Mouse (Mus musculus) kidney, adult 2 months (tissue): ENCODE results near the gene Eif4g1. TPM values are rescaled to one million over a fixed set of nuclear protein-coding genes. Genes with fewer than 3 reads are reported as not detected.

ENCODE experiments used
- DNase-seq: peaks from one replicate; pipeline ENCODE4 v3.0.0; 2021
- H3K27ac ChIP-seq: fragments of 200-500 bp; 2 replicates; pipeline ENCODE4 v1.5.1; 2012; ENCODE audit warnings: low read depth, low read length, control low read depth, inconsistent platforms; ENCODE audit not compliant: insufficient read depth
- H3K27me3 ChIP-seq: fragments of 200-500 bp; replicated peaks from 2 replicates; pipeline ENCODE4 v1.6.1; 2012; ENCODE audit warnings: mild to moderate bottlenecking, moderate library complexity, low read length, inconsistent platforms; ENCODE audit not compliant: control insufficient read depth, insufficient read depth
- H3K36me3 ChIP-seq: fragments of 200-500 bp; 2 replicates; pipeline ENCODE4 v1.6.1; 2012; ENCODE audit warnings: mild to moderate bottlenecking, moderate library complexity, low read length, inconsistent platforms; ENCODE audit not compliant: control insufficient read depth, insufficient read depth
- H3K4me1 ChIP-seq: fragments of 200-500 bp; 2 replicates; pipeline ENCODE4 v1.6.1; 2011; ENCODE audit warnings: low read length; ENCODE audit not compliant: control insufficient read depth, insufficient read depth
- H3K4me3 ChIP-seq: fragments of 200-500 bp; 2 replicates; pipeline ENCODE4 v1.5.1; 2011; ENCODE audit warnings: mild to moderate bottlenecking, low read depth, low read length, control low read depth; ENCODE audit not compliant: insufficient read depth
- CTCF ChIP-seq: fragments of 200-500 bp; conservative IDR thresholded peaks from 2 replicates; pipeline ENCODE4 v1.5.1; 2011; ENCODE audit warnings: low read depth, mild to moderate bottlenecking, control low read depth, low read length, moderate library complexity, mixed read lengths; ENCODE audit not compliant: insufficient read depth, insufficient read length
- POLR2A ChIP-seq: fragments of 200-500 bp; IDR thresholded peaks from one replicate; pipeline ENCODE4 v1.6.1; 2011; ENCODE audit warnings: low read depth, low read length, control low read depth
- WGBS: fragments of 180-500 bp; shearing (Covaris S2); methylation state at CpG from one replicate; pipeline ENCODE4 v1.1.7; 2018; 5-methylcytosine and 5-hydroxymethylcytosine counted together
- polyA plus RNA-seq: library from polyadenylated mRNA; depleted of rRNA; stranded (reverse); fragments of >200 nt; gene quantifications from 2 replicates; pipeline ENCODE4 v1.2.3, GENCODE M21; 2012; rRNA removed

Eif4g1 gene
- polyA plus RNA-seq, 1 experiment, result 262 TPM

DNA sequence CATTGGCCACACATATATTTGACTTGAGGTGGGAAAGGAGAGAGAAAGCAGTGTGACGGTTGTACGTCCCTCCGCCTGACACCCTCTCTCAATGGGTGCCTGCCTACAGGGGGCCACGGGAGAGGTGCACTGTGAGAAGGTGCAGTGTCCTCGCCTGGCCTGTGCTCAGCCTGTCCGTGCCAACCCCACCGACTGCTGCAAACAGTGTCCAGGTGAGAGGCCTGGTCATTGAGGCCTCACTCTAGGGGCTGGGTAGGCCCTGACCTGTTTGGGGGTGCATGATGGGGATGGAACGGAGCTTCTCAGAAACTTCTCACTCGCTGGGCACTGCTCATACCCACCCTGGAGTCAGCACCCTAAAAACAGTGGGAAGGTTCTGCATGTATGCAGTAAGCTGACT is 71.7 kb downstream of the Eif4g1 start:
- Histone ChIP-seq H3K36me3 (no peaks in the 10 kb centered on the region), H3K4me1 (no peaks in the 10 kb centered on the region), H3K27me3 (no peaks in the 10 kb centered on the region), H3K27ac (no peak overlapping the region), H3K4me3 (no peak overlapping the region)
- DNase-seq, result no peak
- WGBS, result 96% methylated on average over 9 of the region's 9 CpGs
- TF ChIP-seq POLR2A (no peak), CTCF (no peak)

Other genes starting within 250 kb of the Eif4g1 start
- 56.0 and 73.1 TPM in 2 replicates for gene Abcc5, start 241.9 kb upstream of the Eif4g1 start, polyA plus RNA-seq
- gene Eif2b5, start 169.5 kb upstream of the Eif4g1 start, polyA plus RNA-seq, result 30.4 and 33.9 TPM in 2 replicates
- 33.5 and 37.4 TPM in 2 replicates for gene Dvl3, start 151.3 kb upstream of the Eif4g1 start, polyA plus RNA-seq
- gene Ap2m1, start 132.8 kb upstream of the Eif4g1 start, polyA plus RNA-seq, result 639 and 682 TPM in 2 replicates
- 39.0 and 45.1 TPM in 2 replicates for gene Abcf3, start 119.7 kb upstream of the Eif4g1 start, polyA plus RNA-seq
- 0.14 and 0.33 TPM in 2 replicates for gene Vwa5b2, start 78.8 kb upstream of the Eif4g1 start, polyA plus RNA-seq
- gene Eef1akmt4, start 56.7 kb upstream of the Eif4g1 start, polyA plus RNA-seq, result 16.4 and 18.1 TPM in 2 replicates
- gene Gm49333, start 56.7 kb upstream of the Eif4g1 start, polyA plus RNA-seq, result 0.30 TPM in 1 of 2 replicates, not detected in the other
- 21.8 and 23.2 TPM in 2 replicates for gene Alg3, start 56.6 kb upstream of the Eif4g1 start, polyA plus RNA-seq
- gene Camk2n2, start 47.0 kb upstream of the Eif4g1 start, polyA plus RNA-seq, result 5.4 and 5.8 TPM in 2 replicates
- gene Ece2, start 38.5 kb upstream of the Eif4g1 start, polyA plus RNA-seq, result 0.37 TPM in 1 of 2 replicates, not detected in the other
- gene Psmd2, start 16.7 kb upstream of the Eif4g1 start, polyA plus RNA-seq, result 90.4 and 96.9 TPM in 2 replicates
- 3.6 and 4.7 TPM in 2 replicates for gene Fam131a, start 24.9 kb downstream of the Eif4g1 start, polyA plus RNA-seq
- 14.0 and 22.4 TPM in 2 replicates for gene Polr2h, start 49.4 kb downstream of the Eif4g1 start, polyA plus RNA-seq
- gene Clcn2, start 49.4 kb downstream of the Eif4g1 start, polyA plus RNA-seq, result 21.4 and 33.1 TPM in 2 replicates
- gene Chrd, start 64.8 kb downstream of the Eif4g1 start, polyA plus RNA-seq, result 7.2 and 10.7 TPM in 2 replicates
- gene Thpo, start 66.2 kb downstream of the Eif4g1 start, polyA plus RNA-seq, result 17.1 and 17.7 TPM in 2 replicates